Mouse (Mus musculus) kidney, postnatal 0 days (tissue): Measurements from ENCODE around the gene Zc3h12a. TPM values are rescaled to one million over a fixed set of nuclear protein-coding genes. Genes with fewer than 3 reads are reported as not detected.
A peak's percentile ranks its signal among the peaks of the same experiment; 100 is the strongest.

Source experiments
- ATAC-seq: fragments of 200-750 bp; cut with Nextera tagmentation; replicated peaks from 2 replicates; pipeline ENCODE4 v1.8.0; 2017; ENCODE audit warnings: low read depth, moderate number of reproducible peaks, moderate TSS enrichment, moderate library complexity; ENCODE audit not compliant: low FRiP score
- DNase-seq: peaks from one replicate; pipeline ENCODE4 v3.0.0-alpha.2; 2016; ENCODE audit warnings: low spot score
- H3K27ac ChIP-seq: fragments of 300-500 bp; sonication (generic); 2 replicates; pipeline ENCODE4 v1.5.1; 2014; ENCODE audit warnings: mild to moderate bottlenecking
- H3K27me3 ChIP-seq: fragments of 300-500 bp; sonication (generic); 2 replicates; pipeline ENCODE4 v1.6.1; 2014; ENCODE audit warnings: low read length, mixed read lengths; ENCODE audit not compliant: insufficient read depth
- H3K36me3 ChIP-seq: fragments of 300-500 bp; sonication (generic); 2 replicates; pipeline ENCODE4 v1.6.1; 2014; ENCODE audit warnings: low read length, mixed read lengths; ENCODE audit not compliant: insufficient read depth
- H3K4me1 ChIP-seq: fragments of 300-500 bp; sonication (generic); replicated peaks from 2 replicates; pipeline ENCODE4 v1.6.1; 2014; ENCODE audit warnings: antibody characterized with exemption, low read length, mixed read lengths; ENCODE audit not compliant: insufficient read depth
- H3K4me2 ChIP-seq: fragments of 300-500 bp; sonication (generic); 2 replicates; pipeline ENCODE4 v1.6.1; 2014; ENCODE audit warnings: mild to moderate bottlenecking, low read length, moderate library complexity, mixed read lengths
- H3K4me3 ChIP-seq: fragments of 300-500 bp; sonication (generic); replicated peaks from 2 replicates; pipeline ENCODE4 v1.5.1; 2014; ENCODE audit warnings: low read depth, low read length
- H3K9ac ChIP-seq: fragments of 300-500 bp; sonication (generic); 2 replicates; pipeline ENCODE4 v1.6.1; 2014; ENCODE audit warnings: low read depth, low read length
- H3K9me3 ChIP-seq: fragments of 300-500 bp; sonication (generic); replicated peaks from 2 replicates; pipeline ENCODE4 v1.6.1; 2016; ENCODE audit warnings: low read length, inconsistent platforms, mixed read lengths
- CTCF ChIP-seq: IDR thresholded peaks from 2 replicates; pipeline ENCODE4 v1.5.1; 2016; ENCODE audit warnings: antibody characterized with exemption, low read depth, mild to moderate bottlenecking, moderate library complexity
- WGBS: fragments of 180-500 bp; shearing (Covaris S2); extraction: QIAGEN DNeasy Blood & Tissue Kit; methylation state at CpG from one replicate; pipeline ENCODE4 v1.1.7; 2014; 5-methylcytosine and 5-hydroxymethylcytosine counted together
- polyA plus RNA-seq: library from polyadenylated mRNA; unstranded; fragments of >200 nt; fragmentation: Nextera tagmentation; extraction: Ambion mirVana; gene quantifications from 2 replicates; pipeline ENCODE4 v1.2.1, GENCODE M21; 2015

The Zc3h12a gene
- polyA plus RNA-seq, 1 experiment from 2014 or later: 0.78 TPM

GRCm38 (mm10) chr4:125085346-125085841 is 42.2 kb downstream of the Zc3h12a start:
- no peaks in the 10 kb centered on the region for H3K9me3 ChIP-seq
- H3K27me3 ChIP-seq: no peaks in the 10 kb centered on the region
- peak overlapping the region; percentile 88 for H3K9ac ChIP-seq
- under 1% methylated on average over 44 of the region's 45 CpGs for WGBS
- no peak for TF ChIP-seq CTCF
- DNase-seq: peak; percentile 85
- peak overlapping the region; percentile 66 for H3K4me2 ChIP-seq
- H3K36me3 ChIP-seq: peaks cover 21% of the 10 kb centered on the region
- H3K27ac ChIP-seq: peak overlapping the region; percentile 97
- ATAC-seq: peak; percentile 93
- H3K4me1 ChIP-seq: peaks cover 5% of the 10 kb centered on the region; the same call in 1 of the 2 replicates
- peak overlapping the region; percentile 85 for H3K4me3 ChIP-seq

- Histone ChIP-seq H3K4me2 (peak within 1 kb of the TSS; percentile 66), H3K9me3 (no peaks in the 10 kb centered on the region), H3K4me3 (peak within 1 kb of the TSS; percentile 85), H3K36me3 (peaks cover 14% of the 10 kb centered on the region; the same call in 1 of the 2 replicates), H3K4me1 (peaks cover 5% of the 10 kb centered on the region; the same call in 1 of the 2 replicates), H3K27me3 (no peaks in the 10 kb centered on the region), H3K9ac (peak within 1 kb of the TSS; percentile 88), H3K27ac (peak within 1 kb of the TSS; percentile 97)
- ATAC-seq (peak; percentile 92), DNase-seq (peak; percentile 90)
- 1% methylated on average over 56 of the region's 63 CpGs for WGBS
- peak; percentile 73 for TF ChIP-seq CTCF
These were observed 43.0 kb downstream of the Zc3h12a start, which contains the start of gene Meaf6 for GRCm38 (mm10) chr4:125084403-125085345. Meaf6 (plus strand) TSS chr4:125085134.

- Histone ChIP-seq H3K9ac (no peak overlapping the region), H3K4me1 (no peaks in the 10 kb centered on the region), H3K27me3 (no peaks in the 10 kb centered on the region), H3K4me2 (no peak overlapping the region), H3K4me3 (no peak overlapping the region), H3K36me3 (peaks cover 4% of the 10 kb centered on the region; the same call in 1 of the 2 replicates), H3K9me3 (no peaks in the 10 kb centered on the region), H3K27ac (no peak overlapping the region)
- ATAC-seq (no peak), DNase-seq (no peak)
- 90% methylated on average over 2 of the region's 2 CpGs for WGBS
- TF ChIP-seq CTCF: no peak
These were observed 48.9 kb downstream of the Zc3h12a start for GRCm38 (mm10) chr4:125078698-125079097.

GRCm38 (mm10) chr4:125077700-125078099 is 49.9 kb downstream of the Zc3h12a start:
- Histone ChIP-seq H3K4me2 (no peak overlapping the region), H3K4me1 (no peaks in the 10 kb centered on the region), H3K27me3 (no peaks in the 10 kb centered on the region), H3K36me3 (peaks cover 13% of the 10 kb centered on the region), H3K9ac (no peak overlapping the region), H3K9me3 (no peaks in the 10 kb centered on the region), H3K27ac (no peak overlapping the region), H3K4me3 (no peak overlapping the region)
- 85% methylated on average over 2 of the region's 2 CpGs for WGBS
- ATAC-seq (no peak; the same call in 1 of the 2 replicates), DNase-seq (no peak)
- TF ChIP-seq CTCF: no peak

Other genes with a start within 250 kb of the Zc3h12a start
- not detected in 2 replicates for gene Epha10, start 246.9 kb downstream of the Zc3h12a start, polyA plus RNA-seq
- gene 9930104L06Rik, start 190.8 kb downstream of the Zc3h12a start, polyA plus RNA-seq: 7.4 and 8.3 TPM in 2 replicates
- gene Cdca8, start 188.5 kb downstream of the Zc3h12a start, polyA plus RNA-seq: 42.8 and 53.9 TPM in 2 replicates
- 13.6 and 17.4 TPM in 2 replicates for gene Rspo1, start 141.4 kb downstream of the Zc3h12a start, polyA plus RNA-seq
- gene Gnl2, start 111.3 kb downstream of the Zc3h12a start, polyA plus RNA-seq: 63.7 and 66.1 TPM in 2 replicates
- gene Dnali1, start 62.1 kb downstream of the Zc3h12a start, polyA plus RNA-seq: 0.05 and 0.14 TPM in 2 replicates
- 25.2 and 26.0 TPM in 2 replicates for gene Snip1, start 61.2 kb downstream of the Zc3h12a start, polyA plus RNA-seq
- gene Meaf6, start 42.7 kb downstream of the Zc3h12a start, polyA plus RNA-seq: 49.5 and 50.8 TPM in 2 replicates